Mouse (Mus musculus): ENCODE measurements around the gene Lrrc26. TPM values are rescaled to one million over a fixed set of nuclear protein-coding genes. Genes with fewer than 3 reads are reported as not detected.
A peak's percentile ranks its signal among the peaks of the same experiment; 100 is the strongest.

Lrrc26 gene
- total RNA-seq, 2 experiments from 2014 or later, result not detected

- DNase-seq (ENCODE audit: low spot score in 2 of 2), result no peak
- intact Hi-C loops (cut with DNase I), result no loop called here
Observed at GRCm38 (mm10) chr2:25328440-25328839, 38.7 kb downstream of the Lrrc26 start.

- no peak for DNase-seq (ENCODE audit: low spot score in 2 of 2)
- intact Hi-C loops (cut with DNase I), result loop anchor here (5.0 kb wide), 1 partner anchor 59 kb away; the partner anchor contains the start of genes Anapc2 and Ssna1
Observed at GRCm38 (mm10) chr2:25331470-25331869, 41.8 kb downstream of the Lrrc26 start.

GRCm38 (mm10) chr2:25332286-25333160, 42.8 kb downstream of the Lrrc26 start, which contains the start of gene Man1b1:
Man1b1 (plus strand) TSS chr2:25332338.
- peak; percentile 100 for DNase-seq (ENCODE audit: low spot score in 2 of 2)
- intact Hi-C loops (cut with DNase I), result loop anchor here (5.0 kb wide), 1 partner anchor 60 kb away; the partner anchor contains the start of genes Anapc2 and Ssna1

DNA sequence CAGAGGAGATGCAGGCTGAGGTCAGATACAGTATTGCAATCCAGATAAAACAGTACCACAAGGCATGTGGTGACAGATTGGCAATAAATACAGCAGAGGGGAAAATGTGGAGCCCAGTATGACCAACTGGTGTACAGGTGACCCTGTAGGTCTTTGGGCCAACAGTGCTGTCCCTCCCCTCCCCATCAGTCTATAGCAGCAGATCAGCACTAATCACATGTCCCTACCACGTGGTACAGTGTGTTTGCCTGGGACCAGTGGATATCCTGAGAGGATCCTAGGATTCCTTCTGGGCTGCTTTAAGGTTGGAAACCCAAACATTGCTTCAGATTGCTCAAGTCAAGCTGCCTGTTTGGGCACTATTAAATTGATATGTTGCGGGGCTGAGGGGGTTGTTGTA, 43.9 kb downstream of the Lrrc26 start:
- intact Hi-C loops (cut with DNase I), result loop anchor here (5.0 kb wide), 1 partner anchor 61 kb away; the partner anchor contains the start of genes Anapc2 and Ssna1
- DNase-seq (ENCODE audit: low spot score in 2 of 2), result no peak

DNA sequence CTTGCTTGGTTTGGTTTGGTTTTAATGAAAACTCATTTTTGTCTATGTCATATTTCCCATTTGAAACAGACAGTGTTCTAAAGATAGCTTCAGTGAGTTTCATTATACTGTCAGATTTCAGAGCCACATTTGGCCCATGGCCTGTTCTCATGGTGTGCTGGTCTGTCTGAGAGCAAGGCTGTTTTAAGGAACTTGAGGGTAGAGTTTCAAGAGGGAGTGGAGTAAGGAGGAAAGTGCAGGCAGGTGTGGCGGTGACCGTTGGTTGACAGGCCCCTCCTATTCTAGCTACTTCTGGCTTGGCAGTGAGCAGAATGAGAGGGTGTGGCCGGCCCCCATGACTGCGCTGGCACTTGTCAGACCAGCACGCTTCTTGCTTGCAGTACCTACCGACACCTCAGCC, 48.6 kb downstream of the Lrrc26 start:
- intact Hi-C loops (cut with DNase I), result no loop called here
- no peak for DNase-seq (ENCODE audit: low spot score in 2 of 2)

Other genes starting within 250 kb of the Lrrc26 start
- 100 to 1,000 TPM; 458 to 503 TPM for gene Nsmf, start 235.6 kb upstream of the Lrrc26 start, total RNA-seq (2021)
- not detected for gene Entpd8, start 209.6 kb upstream of the Lrrc26 start, total RNA-seq (2021)
- not detected for gene Noxa1, start 194.8 kb upstream of the Lrrc26 start, total RNA-seq (2021)
- 10 to 100 TPM; 19.7 to 30.7 TPM for gene Nrarp, start 109.2 kb upstream of the Lrrc26 start, total RNA-seq (2021)
- gene Tor4a, start 93.0 kb upstream of the Lrrc26 start, total RNA-seq (2021), result 1 to 10 TPM; 1.6 to 2.3 TPM
- gene Nelfb, start 78.4 kb upstream of the Lrrc26 start, total RNA-seq (2021), result 10 to 100 TPM; 55.4 to 58.5 TPM
- gene Stpg3, start 75.3 kb upstream of the Lrrc26 start, total RNA-seq (2021), result under 1 TPM in 1 of 2 experiments, not detected in 1; 0.29 TPM
- gene Fam166a, start 71.2 kb upstream of the Lrrc26 start, total RNA-seq (2021), result not detected
- gene Tubb4b, start 65.2 kb upstream of the Lrrc26 start, total RNA-seq (2021), result 100 to 1,000 TPM; 334 to 390 TPM
- gene Slc34a3, start 55.6 kb upstream of the Lrrc26 start, total RNA-seq (2021), result not detected
- not detected for gene Rnf224, start 53.1 kb upstream of the Lrrc26 start, total RNA-seq (2021)
- gene Rnf208, start 47.7 kb upstream of the Lrrc26 start, total RNA-seq (2021), result 100 to 1,000 TPM; 244 to 282 TPM
- not detected for gene Cysrt1, start 47.5 kb upstream of the Lrrc26 start, total RNA-seq (2021)
- 1 to 10 TPM; 1.9 to 3.2 TPM for gene AL732309.1, start 43.1 kb upstream of the Lrrc26 start, total RNA-seq (2021)
- 10 to 100 TPM; 32.8 to 44.3 TPM for gene Tmem203, start 34.5 kb upstream of the Lrrc26 start, total RNA-seq (2021)
- 10 to 100 TPM; 18.5 to 24.7 TPM for gene Tprn, start 27.3 kb upstream of the Lrrc26 start, total RNA-seq (2021)
- gene Ssna1, start 17.5 kb upstream of the Lrrc26 start, total RNA-seq (2021), result 10 to 100 TPM; 60.1 to 68.3 TPM
- 10 to 100 TPM; 78.9 to 82.8 TPM for gene Anapc2, start 17.4 kb upstream of the Lrrc26 start, total RNA-seq (2021)
- not detected for gene Tmem210, start 1.8 kb upstream of the Lrrc26 start, total RNA-seq (2021)
- gene Grin1, start 29.3 kb downstream of the Lrrc26 start, total RNA-seq (2021), result 100 to 1,000 TPM; 451 to 471 TPM
- 10 to 100 TPM; 57.0 to 63.7 TPM for gene Man1b1, start 42.4 kb downstream of the Lrrc26 start, total RNA-seq (2021)
- 10 to 100 TPM; 27.1 to 34.1 TPM for gene Dpp7, start 66.4 kb downstream of the Lrrc26 start, total RNA-seq (2021)
- 10 to 100 TPM; 17.0 to 20.8 TPM for gene Uap1l1, start 75.8 kb downstream of the Lrrc26 start, total RNA-seq (2021)
- gene Sapcd2, start 82.4 kb downstream of the Lrrc26 start, total RNA-seq (2021), result 1 to 10 TPM; 2.7 to 4.1 TPM
- 10 to 100 TPM; 12.0 to 13.9 TPM for gene Entpd2, start 106.0 kb downstream of the Lrrc26 start, total RNA-seq (2021)
- 100 to 1,000 TPM; 325 to 339 TPM for gene Npdc1, start 109.4 kb downstream of the Lrrc26 start, total RNA-seq (2021)
- gene Fut7, start 133.4 kb downstream of the Lrrc26 start, total RNA-seq (2021), result under 1 TPM in 1 of 2 experiments, not detected in 1; 0.20 TPM
- 100 to 1,000 TPM; 169 to 174 TPM for gene Abca2, start 138.8 kb downstream of the Lrrc26 start, total RNA-seq (2021)
- under 1 TPM in 1 of 2 experiments, not detected in 1; 0.69 TPM for gene Clic3, start 166.9 kb downstream of the Lrrc26 start, total RNA-seq (2021)
- 10 to 100 TPM; 72.8 to 75.8 TPM for gene Paxx, start 171.2 kb downstream of the Lrrc26 start, total RNA-seq (2021)
- 1,000 to 10,000 TPM; 1,442 to 2,237 TPM for gene Ptgds, start 180.1 kb downstream of the Lrrc26 start, total RNA-seq (2021)
- gene Lcn12, start 204.0 kb downstream of the Lrrc26 start, total RNA-seq (2021), result not detected
- gene Fbxw5, start 210.8 kb downstream of the Lrrc26 start, total RNA-seq (2021), result 100 to 1,000 TPM; 107 to 127 TPM
- 1 to 10 TPM; 1.0 to 1.6 TPM for gene C8g, start 211.8 kb downstream of the Lrrc26 start, total RNA-seq (2021)

Measured in left cerebral cortex, postnatal 36 days (tissue).